Mouse (Mus musculus): ENCODE data around the gene Intu. TPM values are rescaled to one million over a fixed set of nuclear protein-coding genes. Genes with fewer than 3 reads are reported as not detected.

Intu gene
- total RNA-seq, 2 experiments from 2014 or later: 2.9 to 3.9 TPM

DNA sequence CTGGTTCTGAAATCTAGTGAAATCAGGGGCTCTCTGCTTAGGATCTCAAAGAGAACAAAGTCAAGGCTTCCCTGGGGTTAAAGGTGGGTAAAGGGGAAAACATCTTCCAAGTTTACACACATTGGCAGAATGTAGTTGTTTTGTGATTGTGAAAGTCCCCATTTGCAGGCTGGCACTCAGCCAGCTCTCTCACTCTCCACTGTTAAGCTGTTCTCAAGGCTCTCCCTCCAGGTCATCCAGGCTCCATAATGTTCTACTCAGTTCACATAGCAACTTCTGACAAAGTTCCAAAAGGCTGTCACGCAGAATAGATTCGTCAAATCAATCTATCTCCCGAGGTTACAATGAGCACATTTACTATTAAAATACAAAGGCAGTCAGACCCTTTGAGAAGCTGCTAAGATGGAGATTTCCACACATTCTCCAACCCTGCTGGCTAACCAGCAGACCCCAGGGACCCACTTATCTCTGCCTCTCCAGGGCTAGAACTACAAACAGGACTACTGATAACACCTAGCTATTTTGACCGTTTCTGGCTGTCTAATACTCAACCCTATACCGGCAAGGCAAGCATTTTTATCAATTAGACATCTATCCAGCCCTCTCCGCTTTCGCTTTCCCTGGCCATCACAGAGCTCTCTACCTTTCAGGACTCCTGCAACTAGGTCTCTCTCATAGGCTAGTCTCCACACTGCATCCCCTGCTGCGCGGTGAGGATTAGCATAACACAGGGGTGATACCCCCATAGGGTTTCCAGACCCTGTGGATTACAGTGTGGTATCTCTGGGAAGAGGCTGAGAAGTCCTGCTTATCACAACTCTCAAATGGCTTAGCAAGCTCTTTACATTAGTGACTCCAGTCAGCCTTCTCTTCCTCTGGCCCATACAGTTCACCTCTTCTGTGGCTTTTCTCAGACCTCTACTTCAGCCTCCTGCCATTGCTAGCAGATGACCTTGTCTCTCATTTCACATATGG lies 2.8 kb upstream of the Intu start:
- DNase-seq: peak in 1 of 2 experiments; percentile 4

DNA sequence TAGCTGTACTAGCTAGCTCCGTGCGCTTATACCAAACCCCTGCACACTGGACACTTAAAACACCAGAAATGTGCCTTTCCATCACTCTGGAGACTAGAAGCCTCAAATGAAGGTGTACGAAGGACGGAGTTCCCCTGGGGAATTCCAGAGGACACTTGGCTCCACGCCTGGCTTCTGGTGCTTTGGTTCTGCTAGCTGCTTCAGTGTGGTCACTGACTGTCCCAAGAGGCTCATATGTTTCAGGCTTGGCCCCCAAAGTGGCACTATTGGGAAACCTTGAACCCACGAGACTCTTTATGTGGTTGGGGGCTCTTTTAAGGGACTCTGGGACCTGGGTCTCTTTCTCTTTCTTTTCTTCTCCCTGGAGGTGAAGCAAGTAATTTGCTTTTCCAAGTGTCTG lies 2.1 kb upstream of the Intu start:
- DNase-seq: peak; percentile 8 to 16

DNA sequence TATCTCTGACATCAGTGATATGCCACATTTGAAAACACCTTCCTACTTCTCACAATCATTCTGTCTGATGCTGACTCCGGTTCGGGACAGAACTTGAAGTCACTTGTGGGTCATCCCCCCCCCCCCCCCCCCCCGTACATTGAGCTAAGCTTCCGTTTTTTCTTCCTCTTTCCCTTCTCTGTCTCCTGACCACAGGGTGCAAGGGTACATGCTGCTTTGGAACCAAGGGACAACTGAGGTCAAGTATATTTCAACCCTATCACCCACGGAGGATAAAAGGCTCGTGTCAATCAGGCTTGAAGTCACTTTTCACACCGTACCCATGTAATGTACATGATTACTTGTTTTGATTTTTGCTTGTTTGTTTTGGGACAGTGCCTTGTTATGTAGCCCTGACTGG lies 241 bp upstream of the Intu start:
- DNase-seq: no peak

DNA sequence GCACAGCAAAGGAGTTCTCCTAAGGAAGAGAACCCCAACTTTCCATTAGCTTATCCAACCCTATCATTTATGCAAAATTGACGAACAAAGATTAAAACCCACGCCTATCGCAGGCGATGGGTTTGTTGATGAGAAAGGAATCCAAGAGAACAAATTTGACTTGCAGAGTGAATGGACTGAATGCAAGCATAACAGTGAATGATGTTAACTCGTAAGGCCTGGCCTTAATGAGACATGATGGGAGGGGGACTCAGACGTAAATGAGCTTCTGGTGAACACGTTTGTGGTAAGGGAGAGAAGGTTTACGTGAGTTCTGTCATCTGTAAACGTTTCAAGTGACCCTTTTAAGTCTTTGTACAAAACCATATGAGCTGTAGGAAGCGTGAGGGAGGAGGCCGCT lies 1.2 kb downstream of the Intu start:
- no peak for DNase-seq

DNA sequence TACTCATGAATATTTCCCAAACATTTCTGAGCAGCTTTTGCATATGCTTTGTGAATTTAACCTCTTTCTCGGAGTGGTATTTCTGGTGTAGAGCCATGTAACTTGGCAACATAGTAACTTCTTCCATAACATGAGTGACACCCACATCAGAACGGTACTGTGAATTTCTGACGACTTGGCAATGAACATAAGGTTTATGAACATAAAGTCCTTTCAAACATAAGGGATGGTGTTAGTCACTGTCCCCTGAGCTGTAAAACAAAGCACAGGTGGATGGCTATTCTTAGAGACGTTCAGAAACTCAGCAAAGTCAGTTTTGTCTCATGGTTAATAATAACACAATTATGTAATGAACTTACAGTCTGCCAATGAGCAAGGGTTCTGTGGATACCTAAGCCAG lies 3.1 kb downstream of the Intu start:
- DNase-seq: no peak

DNA sequence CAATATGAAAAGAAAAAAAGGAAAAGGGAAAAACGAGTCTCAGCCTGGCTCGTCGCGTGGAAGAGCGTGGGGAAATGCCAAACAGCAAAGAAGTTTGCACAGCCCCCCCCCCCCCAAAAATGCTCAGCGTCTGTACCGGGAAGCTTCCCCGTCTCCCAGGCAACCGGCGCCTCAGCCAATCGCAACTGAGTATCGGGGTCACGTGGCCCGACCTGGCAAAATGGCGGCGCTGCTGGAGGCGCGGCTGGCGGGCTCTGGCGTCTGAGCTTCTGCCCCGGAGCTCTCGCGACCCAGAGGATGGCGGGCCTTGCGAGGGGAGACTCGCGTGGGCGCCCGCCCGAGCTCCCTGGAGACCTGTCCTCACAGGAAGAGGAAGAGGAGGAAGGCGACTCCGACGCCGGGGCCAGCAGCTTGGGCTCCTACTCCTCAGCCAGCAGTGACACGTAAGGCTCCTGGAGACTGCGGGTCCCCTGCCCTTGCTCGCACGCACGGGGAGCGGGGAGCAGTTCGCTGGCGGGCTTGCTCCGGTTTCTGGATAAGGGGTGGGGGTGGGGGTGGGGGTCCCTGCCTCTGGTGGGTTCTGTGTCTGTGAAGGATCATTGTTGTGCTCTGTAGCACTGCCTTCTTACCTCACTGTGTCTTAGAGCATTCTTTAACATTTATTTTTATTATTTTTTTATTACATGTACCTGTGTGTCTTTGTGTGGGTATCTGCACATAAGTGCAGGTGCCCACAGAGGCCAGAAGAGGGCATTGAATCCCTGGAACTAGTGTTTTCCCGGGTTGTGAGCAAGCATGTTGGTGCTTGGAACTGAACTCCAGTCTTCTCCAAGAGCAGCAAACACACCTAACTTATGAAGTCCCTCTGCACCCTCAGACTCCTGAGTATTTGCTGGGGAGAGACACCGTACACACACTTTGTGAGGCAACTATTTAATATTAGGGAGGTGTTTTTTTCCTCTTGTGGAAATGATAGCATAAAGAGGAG lies 9.8 kb downstream of the Intu start:
- peak; percentile 92 for DNase-seq

DNA sequence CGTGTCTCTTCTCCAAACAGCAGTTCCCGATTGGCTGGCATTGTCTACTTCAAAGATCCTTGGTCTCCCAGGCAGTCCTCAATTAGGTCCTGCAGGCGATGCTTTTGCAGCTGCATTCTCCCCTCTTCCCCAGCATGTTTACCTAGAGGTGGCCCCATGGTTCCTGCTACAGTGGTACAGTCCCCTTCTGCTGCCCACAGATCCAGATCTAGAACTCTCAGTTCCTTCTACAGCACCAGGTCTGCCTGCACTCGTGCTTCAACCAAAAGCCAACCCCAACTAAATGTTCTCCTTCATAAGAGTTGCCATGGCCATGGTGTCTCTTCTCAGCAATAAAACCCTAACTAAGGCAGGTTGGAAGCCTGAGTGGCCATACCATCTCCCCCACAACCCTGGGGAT lies 15.5 kb downstream of the Intu start:
- no peak for DNase-seq

DNA sequence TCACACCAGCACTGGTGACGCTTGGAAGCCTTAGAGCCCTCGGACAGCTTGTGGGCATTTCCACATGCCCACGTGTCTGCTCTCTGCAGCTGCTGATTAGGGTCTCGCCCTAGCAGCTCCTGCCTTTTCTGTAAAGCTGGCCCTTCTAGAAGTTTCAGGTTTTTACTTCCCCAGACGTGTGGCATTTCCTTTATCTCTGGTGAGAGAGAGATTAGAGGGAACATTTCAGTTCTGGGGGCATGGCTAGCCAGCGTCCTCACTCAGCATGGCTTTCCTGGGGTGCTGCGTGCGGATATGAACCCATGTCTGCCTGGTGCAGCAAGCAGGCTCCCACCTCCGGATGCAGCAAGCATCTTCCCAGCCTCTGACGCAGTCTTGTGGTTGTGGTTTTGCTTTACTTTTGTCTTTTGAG lies 121.9 kb downstream of the Intu start:
- DNase-seq: no peak

DNA sequence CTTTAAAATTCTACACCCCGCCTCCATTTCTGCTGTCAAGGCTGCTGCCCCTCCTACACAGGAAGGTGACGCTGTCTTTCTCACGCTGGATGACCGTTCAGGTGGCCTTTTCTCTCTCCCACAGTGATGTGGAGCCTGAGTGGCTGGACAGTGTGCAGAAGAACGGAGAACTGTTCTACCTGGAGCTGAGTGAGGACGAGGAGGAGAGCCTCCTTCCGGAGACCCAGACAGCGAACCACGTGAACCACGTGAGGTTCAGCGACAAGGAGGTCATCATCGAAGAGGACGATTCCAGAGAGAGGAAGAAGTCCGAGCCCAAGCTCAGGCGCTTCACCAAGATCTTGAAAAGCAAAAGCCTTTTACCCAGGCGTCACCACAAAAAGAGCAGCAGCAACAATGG lies 122.5 kb downstream of the Intu start:
- DNase-seq: no peak

DNA sequence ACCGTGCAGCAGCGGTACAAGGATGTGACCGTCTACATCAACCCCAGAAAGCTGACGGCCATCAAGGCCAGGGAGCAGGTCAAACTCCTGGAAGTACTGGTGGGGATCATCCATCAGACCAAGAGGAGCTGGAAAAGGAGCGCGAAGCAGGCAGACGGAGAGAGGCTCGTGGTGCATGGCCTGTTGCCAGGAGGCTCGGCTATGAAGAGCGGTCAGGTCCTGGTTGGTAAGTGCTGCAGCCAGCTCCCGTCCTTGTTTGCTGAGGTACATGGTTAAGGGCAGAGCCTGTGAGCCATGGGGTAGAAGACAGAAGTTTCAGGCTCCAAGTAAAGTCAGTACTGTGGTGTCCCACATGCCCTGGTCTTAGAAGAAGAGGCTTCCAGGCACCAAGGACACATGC lies 122.9 kb downstream of the Intu start:
- peak; percentile 30 to 49 for DNase-seq

DNA sequence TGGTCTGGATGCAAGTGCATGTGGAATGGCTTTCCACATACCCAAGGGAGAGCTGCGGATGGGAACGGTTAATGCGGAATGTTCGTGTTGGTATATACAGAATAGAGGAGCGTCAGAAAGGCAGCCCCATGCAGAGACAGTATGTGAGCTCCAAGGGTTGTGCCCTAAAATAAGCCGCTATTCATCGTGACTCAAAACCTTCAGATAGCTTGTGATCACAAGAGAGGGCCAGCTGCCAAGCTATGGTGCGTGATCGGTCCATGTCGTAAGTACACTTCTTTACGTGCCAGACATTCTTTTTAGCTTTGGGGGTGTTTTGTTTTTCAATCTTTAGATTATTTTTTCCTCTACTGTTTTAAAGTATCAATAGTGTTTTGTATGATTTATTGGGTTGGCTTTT lies 124.5 kb downstream of the Intu start:
- no peak for DNase-seq

DNA sequence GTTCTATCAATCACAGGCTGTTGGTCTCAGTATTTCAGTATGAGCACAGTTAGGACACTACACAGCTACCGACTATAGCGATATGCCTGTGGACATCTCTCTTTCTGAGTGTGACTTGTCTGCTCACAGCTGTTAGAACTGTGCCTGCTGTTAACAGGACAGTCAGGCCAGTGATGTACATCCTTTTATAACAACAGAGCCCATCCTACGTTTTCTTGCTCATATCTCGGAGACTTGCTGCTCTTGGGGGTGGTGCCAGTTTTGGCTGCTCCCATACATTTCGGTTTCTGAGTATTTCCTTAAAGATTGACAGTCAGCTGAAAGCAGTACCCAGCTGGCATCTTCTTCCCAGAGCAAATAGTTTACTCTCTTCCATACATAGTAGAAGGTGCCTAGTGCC lies 125.3 kb downstream of the Intu start:
- no peak for DNase-seq

DNA sequence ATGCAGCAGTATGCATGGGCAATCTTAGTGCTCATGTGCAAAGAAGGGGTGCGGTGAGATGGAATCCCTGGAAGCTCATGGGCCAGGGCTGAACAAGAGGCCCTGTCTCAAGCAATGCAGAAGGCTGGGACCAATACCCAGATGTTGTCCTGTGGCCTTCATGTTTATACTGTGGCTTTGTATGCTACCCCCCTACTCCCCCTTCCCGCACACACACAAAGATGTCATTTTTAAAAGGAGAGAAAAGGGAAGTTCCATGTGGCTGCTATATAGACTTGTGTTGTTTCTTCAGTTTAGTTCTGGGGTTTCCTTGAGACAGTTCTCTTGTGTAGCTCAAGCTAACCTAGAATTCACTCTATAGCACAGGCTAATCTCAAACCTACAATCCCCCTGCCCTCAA lies 129.1 kb downstream of the Intu start:
- DNase-seq: no peak

DNA sequence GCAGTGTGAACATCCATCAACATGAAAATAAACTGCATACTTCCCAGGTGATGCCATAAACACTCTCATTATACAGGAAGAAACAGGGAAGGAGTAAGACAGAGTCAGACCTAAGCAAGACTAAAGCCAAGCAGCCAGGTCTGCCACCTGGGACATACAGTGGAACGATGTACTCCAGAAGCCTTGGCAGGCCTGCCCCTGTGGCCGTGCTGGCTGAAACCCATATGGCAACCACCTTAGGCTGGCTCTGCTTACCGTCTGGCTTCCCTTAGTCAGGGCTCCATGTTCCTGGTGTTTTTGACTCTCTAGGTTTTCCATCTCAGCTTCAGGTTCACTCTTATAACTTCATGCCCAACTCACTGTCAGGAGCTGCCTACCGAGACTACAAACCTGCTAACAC lies 135.0 kb downstream of the Intu start:
- DNase-seq: peak; percentile 14 to 29

DNA sequence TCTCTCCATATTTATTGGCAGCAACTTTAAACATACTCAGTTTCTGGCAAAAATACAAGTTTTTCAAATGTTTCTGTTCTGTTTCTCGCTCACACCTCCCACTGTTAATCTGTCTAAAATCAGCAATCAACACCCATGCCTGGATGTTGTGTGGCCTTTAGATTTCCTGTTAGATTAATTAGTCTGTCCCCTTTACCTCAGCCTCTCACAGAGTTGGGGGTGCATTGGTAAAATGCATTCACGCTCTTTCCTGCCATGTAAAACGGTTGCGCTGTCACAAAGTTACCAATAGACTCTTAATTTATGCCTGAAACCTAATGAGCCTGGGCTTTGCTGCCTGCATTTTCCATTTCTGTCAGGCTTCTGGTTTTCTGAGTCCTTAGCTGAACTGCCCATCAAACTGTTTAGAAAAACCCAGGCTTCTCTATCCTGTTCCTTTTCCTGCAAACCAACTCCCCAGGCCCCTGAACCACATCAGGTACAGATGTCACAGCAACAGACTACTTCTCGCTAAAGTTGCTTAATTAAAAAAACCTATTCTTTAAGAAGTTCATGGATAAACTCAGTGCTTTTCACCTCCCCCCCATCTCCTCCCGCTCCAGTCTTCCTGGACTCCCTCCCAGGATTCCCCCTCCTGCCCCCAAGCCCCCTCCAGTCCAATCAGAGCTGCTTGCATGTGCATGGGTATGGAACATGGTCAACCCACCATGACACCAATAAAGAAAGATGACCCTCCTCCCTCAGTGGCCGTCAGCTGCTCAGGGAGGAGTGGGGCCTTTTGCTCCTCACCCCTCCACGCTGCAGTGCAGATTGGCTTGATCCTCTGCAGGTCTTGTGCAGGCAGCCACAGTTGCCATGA lies 136.0 kb downstream of the Intu start:
- DNase-seq: no peak

DNA sequence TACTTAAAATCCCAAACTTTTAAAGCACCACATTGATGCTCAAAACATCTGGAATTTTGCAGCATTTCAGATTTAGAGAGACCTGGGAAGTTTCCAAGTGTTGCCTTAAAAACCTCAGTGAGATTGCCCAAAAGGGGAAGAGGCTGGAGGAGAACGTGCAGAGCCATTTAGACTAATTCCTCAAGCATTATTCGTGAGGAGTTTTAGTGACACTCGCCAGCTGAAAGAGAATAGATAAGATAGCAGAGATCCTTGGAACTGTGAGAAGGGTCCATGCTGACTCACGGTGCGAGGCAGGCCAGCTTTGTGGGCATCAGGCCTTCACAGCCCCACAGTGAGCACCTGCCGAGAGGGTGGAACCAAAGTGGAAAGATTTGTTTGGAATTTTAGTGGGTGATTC lies 137.8 kb downstream of the Intu start:
- DNase-seq: no peak

DNA sequence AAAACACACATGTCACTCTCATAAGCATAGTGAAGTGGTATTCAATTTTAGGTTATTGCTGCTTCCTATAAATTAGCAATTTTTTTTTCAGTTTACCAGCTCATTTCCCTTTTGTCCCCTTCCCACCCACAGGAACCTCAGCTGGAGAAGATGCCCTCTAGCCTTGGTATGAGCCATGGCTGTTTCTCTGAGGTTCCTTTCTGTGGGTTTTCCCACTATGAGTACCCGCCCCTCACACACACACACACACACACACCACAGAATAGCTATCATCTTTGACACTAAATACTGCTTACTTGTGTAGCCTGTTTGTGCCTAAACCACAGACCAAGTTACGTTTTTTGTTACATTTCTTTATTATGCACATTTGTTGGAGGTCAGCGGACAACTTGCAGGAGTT lies 138.3 kb downstream of the Intu start:
- no peak for DNase-seq

DNA sequence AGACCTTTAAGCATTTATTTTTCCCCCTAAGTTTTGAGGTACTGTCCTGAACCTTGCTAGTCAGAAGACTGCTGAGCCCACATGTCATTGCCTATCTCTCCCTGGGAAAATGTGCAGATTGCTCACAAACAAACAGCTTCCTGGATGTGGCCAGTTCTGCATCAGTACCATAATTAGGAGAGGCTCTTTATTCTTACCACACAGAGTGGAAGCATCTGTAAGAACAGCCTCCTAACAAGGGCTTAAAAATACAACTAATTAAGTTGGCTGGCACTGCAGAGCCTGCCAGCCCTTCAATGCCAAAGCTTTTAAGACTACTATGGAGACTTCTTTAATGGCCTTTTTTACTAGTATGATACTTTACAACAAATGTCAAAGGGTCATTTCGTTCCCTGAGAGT lies 142.4 kb downstream of the Intu start:
- DNase-seq: no peak

DNA sequence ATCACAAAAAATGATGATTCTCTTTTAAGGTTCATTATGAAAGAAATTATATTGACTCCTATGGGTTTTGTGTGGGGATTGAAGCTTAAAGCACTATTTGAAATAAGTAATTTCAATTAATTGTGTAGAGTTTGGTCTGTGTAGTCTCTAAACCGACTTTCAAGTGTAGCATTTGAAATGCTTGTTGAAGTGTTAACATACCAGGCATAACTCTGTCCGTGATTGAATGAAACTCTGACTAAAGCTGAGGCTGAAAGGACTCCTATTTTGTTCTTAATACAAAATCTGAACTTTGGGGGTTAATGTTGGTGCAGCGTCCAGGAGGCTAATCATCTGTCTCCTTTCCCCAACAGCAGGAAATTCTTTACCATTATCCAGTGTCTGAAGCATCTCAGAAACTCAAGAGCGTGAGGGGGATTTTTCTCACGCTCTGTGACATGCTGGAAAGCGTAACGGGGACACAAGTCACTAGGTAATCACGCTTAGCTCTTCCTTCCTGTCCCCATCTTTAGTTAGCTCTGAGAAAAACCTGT lies 143.9 kb downstream of the Intu start:
- DNase-seq: no peak

DNA sequence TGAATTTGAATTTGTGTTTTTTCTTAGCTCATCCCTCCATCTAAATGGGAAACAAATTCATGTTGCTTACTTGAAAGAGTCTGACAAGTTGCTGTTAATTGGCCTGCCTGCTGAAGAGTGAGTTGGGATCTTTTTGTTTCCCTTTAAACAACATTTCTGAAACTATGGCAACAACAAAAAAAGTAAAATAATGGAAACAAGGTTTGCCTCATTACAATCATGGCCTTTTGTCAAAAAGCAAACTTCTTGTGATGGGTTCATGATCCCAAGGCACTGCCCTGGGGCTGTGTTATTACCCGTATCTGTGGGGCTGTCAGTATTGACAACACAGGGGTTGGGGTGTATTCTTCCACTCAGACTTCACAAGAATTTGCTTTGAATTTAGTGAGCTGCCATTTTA lies 147.8 kb downstream of the Intu start:
- DNase-seq: no peak

DNA sequence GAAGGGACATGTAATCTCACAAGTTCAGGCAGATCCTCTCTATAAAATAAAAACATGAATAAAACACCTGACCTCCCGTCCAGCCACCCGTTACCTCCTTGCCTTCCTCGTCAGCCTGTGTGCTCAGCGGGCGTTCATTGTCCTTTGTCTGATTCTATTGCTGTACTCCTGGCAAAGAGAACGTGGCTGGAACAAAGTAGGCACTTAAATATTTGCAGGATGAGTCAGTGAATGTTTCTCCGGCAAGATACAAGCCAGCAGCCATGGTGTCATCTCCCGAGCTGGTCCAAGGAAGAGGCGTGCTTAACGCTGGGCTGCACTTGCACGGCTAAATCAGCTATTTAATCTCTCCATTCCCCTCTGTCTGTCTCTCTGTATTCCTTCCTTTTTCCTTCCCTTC lies 151.3 kb downstream of the Intu start:
- peak; percentile 40 for DNase-seq

DNA sequence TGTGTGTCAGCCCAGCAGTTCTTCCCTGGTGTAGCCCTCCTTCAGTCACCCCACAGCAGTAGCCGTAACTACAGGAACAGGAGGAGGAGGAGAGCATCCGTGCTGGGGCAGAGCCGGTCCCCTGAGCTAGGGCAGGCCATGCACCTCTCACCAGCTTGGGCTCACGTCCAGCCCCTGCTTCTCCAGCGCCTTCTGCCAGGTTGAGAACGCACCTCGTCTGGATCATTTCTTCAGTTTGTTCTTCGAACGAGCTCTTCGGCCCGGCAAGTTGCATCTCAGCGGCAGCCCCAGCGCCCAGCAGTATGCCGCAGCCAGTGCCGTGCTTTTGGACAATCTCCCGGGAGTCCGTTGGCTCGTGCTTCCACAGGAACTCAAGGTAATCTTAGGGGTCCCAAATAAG lies 152.1 kb downstream of the Intu start:
- DNase-seq: no peak

Data from adrenal gland, postnatal 36 days (tissue).